Mouse (Mus musculus): ENCODE results near the gene Hdgfl3.

- TF ChIP-seq CTCF (IDR thresholded peaks at IDR 0.05; ENCODE audit: extremely low read depth, insufficient read length, insufficient replicate concordance, low read depth, low read length) = no peak
- no peak for TF ChIP-seq POLR2A (IDR thresholded peaks at IDR 0.05; ENCODE audit: low read depth, low read length)
Measured at GRCm38 (mm10) chr7:81849633-81850032, 84.6 kb downstream of the Hdgfl3 start.
